Mouse (Mus musculus): Measurements from ENCODE around the gene Chkb. TPM values are rescaled to one million over a fixed set of nuclear protein-coding genes. Genes with fewer than 3 reads are reported as not detected.
A peak's percentile ranks its signal among the peaks of the same experiment; 100 is the strongest.

The Chkb gene
- polyA plus RNA-seq, 1 experiment from 2014 or later: 67.0 TPM

DNA sequence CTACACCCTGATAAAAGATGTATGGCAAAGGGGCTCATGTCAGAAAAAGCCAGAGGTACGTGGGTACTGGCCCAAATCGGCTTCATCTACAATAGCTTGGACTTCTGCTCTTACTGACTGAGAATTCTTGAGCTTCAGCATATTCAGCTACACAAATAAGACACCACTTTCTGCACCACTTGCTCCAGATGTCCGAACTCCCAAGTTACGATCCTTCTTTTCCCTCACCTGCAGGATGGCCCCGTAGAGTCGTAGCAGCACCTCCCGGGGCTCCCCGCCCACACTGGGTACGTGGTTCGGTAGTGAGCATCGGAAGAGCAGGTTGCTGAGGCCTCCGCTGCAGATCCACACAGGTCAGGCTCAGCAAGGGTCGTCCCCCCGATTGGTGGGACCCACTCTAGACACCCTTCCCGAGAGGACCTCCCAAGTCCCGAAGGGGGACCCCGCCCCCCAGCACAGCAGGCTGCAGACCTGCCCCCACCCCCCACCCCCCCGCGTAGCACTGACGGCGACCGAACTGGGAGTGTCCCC, 822 bp downstream of the Chkb start:
- Histone ChIP-seq H3K36me3 (peaks cover 33% of the 10 kb centered on the region), H3K27ac (ENCODE audit: poor library complexity, severe bottlenecking) (peak overlapping the region; percentile 97), H3K4me3 (peak overlapping the region; percentile 74), H3K27me3 (replicated peaks) (no peaks in the 10 kb centered on the region), H3K9ac (peak overlapping the region; percentile 83), H3K4me2 (peak overlapping the region; percentile 91), H3K9me3 (replicated peaks) (no peaks in the 10 kb centered on the region), H3K4me1 (replicated peaks) (peaks cover 44% of the 10 kb centered on the region)
- WGBS: 6% methylated on average over 22 of the region's 22 CpGs
- ATAC-seq (ENCODE audit: insufficient number of reproducible peaks, low FRiP score): peak; percentile 34; the same call in 1 of the 2 replicates

DNA sequence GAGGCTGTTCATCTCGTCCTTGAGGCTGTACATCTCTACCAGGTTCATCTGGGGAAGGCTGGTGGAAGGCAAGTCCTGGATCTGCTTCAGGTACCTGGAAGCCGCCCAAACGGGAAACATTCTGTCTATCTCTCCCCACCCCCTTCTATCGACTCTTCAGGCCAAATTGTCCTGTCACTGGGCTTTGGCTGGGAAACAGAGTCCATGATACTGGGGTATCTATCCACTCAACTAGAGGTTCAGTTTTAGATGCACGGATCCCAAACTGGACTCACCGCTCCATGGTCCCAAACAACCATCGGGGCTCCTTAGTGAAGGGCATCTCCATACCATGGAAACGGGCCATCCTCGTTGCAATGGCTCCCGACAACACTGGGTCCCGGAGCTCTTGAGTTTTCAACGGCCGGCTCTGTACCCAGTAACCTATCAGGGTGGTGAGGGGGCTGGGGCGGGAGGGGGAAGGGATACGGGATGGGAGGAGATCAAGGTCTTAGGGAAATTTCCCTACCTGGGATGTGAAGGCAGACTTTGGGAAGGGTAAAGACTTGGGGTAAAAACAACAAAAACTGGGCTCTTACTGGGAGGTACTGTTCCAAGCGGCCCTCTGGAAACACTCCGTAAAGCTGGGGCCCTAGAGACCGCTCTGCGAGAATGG, 1.4 kb downstream of the Chkb start:
- ATAC-seq (ENCODE audit: insufficient number of reproducible peaks, low FRiP score): no peak
- H3K4me1 ChIP-seq (replicated peaks): peaks cover 50% of the 10 kb centered on the region
- no peak overlapping the region for H3K27ac ChIP-seq (ENCODE audit: poor library complexity, severe bottlenecking)

DNA sequence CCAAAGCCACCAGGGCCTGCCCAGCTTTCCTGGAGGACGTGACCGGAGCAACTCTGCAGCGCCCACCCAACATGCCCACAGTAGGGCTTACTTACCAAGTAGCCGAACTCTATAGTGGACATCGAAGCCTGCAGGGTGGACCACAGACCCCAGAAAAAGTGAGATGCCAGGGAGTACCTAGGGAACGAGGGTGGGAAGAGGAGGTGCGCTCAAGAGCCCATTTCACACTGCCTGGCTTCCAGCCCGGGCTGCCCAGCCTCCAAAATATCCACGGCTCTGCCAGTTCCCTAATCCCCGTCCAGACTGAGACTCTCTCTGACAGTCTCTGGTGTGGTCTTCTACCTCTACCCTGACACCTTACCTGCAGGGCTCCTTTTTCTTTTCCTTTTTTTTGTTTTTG, 3.0 kb downstream of the Chkb start:
- H3K36me3 ChIP-seq: peaks cover 55% of the 10 kb centered on the region
- WGBS: 87% methylated on average over 10 of the region's 10 CpGs
- ATAC-seq (ENCODE audit: insufficient number of reproducible peaks, low FRiP score): no peak

More for the DNA sequence above, 1.4 kb downstream of the Chkb start:
- H3K9me3 ChIP-seq (replicated peaks): no peaks in the 10 kb centered on the region
- H3K36me3 ChIP-seq: peaks cover 40% of the 10 kb centered on the region
- H3K9ac ChIP-seq: peak overlapping the region; percentile 83
- no peaks in the 10 kb centered on the region for H3K27me3 ChIP-seq (replicated peaks)
- peak overlapping the region; percentile 91 for H3K4me2 ChIP-seq
- peak overlapping the region; percentile 74 for H3K4me3 ChIP-seq
- 77% methylated on average over 19 of the region's 19 CpGs for WGBS

DNA sequence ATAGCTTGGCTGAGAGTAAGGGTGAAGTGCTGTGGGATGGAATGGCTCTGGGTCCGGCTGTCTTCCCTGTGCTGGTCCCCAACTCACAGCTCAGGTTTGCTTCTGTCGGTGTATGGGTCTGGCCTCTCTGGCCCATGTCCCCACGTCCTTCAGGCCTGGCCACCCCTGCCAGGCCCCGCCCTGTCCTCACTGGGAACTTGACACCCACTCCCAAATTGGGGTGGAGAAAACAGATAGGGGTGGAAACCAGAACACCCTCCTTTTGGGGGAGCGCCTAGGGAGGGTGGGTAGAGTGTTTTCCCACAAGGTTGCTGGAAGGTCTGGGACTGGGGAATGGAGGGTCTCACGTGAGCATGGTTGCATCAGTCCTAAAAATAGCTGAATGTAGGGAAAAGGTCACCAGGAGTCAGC, 4.0 kb downstream of the Chkb start, which contains the start of gene Cpt1b:
Gene Cpt1b, minus strand, starts transcription at position 153 of the 411 bp plus-strand sequence.
- peaks cover 62% of the 10 kb centered on the region for H3K36me3 ChIP-seq
- no peaks in the 10 kb centered on the region for H3K27me3 ChIP-seq (replicated peaks)
- peak within 1 kb of the TSS; percentile 53 for H3K4me3 ChIP-seq
- peak; percentile 52 for ATAC-seq (ENCODE audit: insufficient number of reproducible peaks, low FRiP score)
- peak within 1 kb of the TSS; percentile 74 for H3K4me2 ChIP-seq
- peak within 1 kb of the TSS; percentile 89 for H3K9ac ChIP-seq
- H3K27ac ChIP-seq (ENCODE audit: poor library complexity, severe bottlenecking): peak within 1 kb of the TSS; percentile 96
- WGBS: 24% methylated on average over 6 of the region's 6 CpGs
- H3K4me1 ChIP-seq (replicated peaks): peaks cover 45% of the 10 kb centered on the region
- H3K9me3 ChIP-seq (replicated peaks): no peaks in the 10 kb centered on the region

More for the DNA sequence above, 3.0 kb downstream of the Chkb start:
- Histone ChIP-seq H3K27ac (ENCODE audit: poor library complexity, severe bottlenecking) (peak overlapping the region; percentile 96), H3K27me3 (replicated peaks) (no peaks in the 10 kb centered on the region), H3K4me3 (no peak overlapping the region), H3K9me3 (replicated peaks) (no peaks in the 10 kb centered on the region), H3K4me1 (replicated peaks) (peaks cover 50% of the 10 kb centered on the region), H3K4me2 (peak overlapping the region; percentile 74; the same call in 1 of the 2 replicates), H3K9ac (peak overlapping the region; percentile 38)

DNA sequence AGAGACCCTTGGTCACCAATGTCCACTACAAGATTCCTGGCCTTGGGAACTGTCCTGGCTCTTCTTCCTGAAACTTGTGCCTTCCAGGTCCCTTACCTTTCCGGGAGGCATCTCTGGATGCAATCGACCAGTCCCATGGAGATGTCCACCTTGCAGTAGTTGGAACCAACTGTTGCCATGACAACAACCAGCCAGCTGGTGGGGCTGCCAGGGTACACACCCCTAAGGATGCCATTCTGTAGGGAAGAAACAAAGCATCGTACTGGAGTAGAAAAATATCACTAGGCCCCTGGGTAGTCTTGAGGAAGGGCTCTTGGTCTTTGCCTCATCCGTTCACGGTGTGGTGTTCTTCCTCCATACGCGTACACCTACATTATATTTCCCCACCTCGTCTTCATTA, 5.1 kb downstream of the Chkb start:
- H3K4me2 ChIP-seq: peak overlapping the region; percentile 74
- peak overlapping the region; percentile 96; the same call in 1 of the 2 replicates for H3K27ac ChIP-seq (ENCODE audit: poor library complexity, severe bottlenecking)
- no peaks in the 10 kb centered on the region for H3K27me3 ChIP-seq (replicated peaks)
- peak overlapping the region; percentile 89 for H3K9ac ChIP-seq
- 79% methylated on average over 8 of the region's 8 CpGs for whole genome bisulfite sequencing
- peaks cover 44% of the 10 kb centered on the region for H3K4me1 ChIP-seq (replicated peaks)
- H3K9me3 ChIP-seq (replicated peaks): no peaks in the 10 kb centered on the region
- H3K36me3 ChIP-seq: peaks cover 73% of the 10 kb centered on the region
- ATAC-seq (ENCODE audit: insufficient number of reproducible peaks, low FRiP score): no peak
- peak overlapping the region; percentile 53 for H3K4me3 ChIP-seq

DNA sequence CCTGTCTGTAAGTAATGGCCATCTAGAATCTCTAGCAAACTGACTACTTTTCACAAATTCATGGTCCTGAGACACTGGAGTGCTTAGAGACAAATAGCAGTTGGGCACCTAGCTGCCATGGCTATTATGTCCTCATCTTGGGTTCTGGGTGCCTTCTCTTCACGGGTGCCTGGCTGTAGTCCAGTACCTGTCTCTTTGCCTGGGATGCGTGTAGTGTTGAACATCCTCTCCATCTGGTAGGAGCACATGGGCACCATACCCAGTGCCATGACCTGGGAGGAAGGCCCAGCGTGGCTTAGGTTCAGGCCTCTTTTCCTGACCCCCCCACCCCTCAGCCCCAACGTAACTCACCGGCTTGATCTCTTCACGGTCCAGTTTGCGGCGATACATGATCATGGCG, 7.8 kb downstream of the Chkb start:
- Histone ChIP-seq H3K9me3 (replicated peaks) (no peaks in the 10 kb centered on the region), H3K4me1 (replicated peaks) (peaks cover 34% of the 10 kb centered on the region), H3K4me2 (no peak overlapping the region), H3K27me3 (replicated peaks) (no peaks in the 10 kb centered on the region), H3K36me3 (peaks cover 86% of the 10 kb centered on the region), H3K4me3 (no peak overlapping the region), H3K27ac (ENCODE audit: poor library complexity, severe bottlenecking) (no peak overlapping the region), H3K9ac (no peak overlapping the region)
- ATAC-seq (ENCODE audit: insufficient number of reproducible peaks, low FRiP score): no peak
- 89% methylated on average over 9 of the region's 9 CpGs for WGBS

DNA sequence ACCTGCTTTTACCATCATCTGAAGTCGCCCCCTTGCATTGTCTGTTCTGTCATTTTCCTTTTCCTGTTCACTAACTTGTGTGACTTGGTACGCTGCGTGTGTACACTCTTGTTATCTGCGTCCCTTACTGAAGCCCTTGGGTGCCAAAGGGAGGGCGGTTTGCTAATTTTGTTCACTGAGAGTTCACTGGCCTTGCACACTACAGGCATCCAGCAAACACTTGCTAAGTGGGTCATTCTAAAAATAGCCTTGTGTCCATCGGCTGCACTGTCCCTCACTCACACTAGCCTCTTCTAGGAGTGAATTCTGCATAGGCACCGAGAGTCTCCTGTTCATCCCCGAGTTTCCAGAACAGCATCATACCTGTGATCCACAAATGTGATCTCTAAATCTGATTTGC, 14.4 kb downstream of the Chkb start:
- WGBS: 46% methylated on average over 8 of the region's 8 CpGs
- peak overlapping the region; percentile 81 for H3K27ac ChIP-seq (ENCODE audit: poor library complexity, severe bottlenecking)
- peak overlapping the region; percentile 35 for H3K4me2 ChIP-seq
- H3K27me3 ChIP-seq (replicated peaks): no peaks in the 10 kb centered on the region
- H3K36me3 ChIP-seq: peaks cover 42% of the 10 kb centered on the region
- ATAC-seq (ENCODE audit: insufficient number of reproducible peaks, low FRiP score): no peak
- H3K4me3 ChIP-seq: no peak overlapping the region
- no peaks in the 10 kb centered on the region; the same call in 1 of the 2 replicates for H3K9me3 ChIP-seq (replicated peaks)
- H3K4me1 ChIP-seq (replicated peaks): peaks cover 19% of the 10 kb centered on the region
- H3K9ac ChIP-seq: no peak overlapping the region

DNA sequence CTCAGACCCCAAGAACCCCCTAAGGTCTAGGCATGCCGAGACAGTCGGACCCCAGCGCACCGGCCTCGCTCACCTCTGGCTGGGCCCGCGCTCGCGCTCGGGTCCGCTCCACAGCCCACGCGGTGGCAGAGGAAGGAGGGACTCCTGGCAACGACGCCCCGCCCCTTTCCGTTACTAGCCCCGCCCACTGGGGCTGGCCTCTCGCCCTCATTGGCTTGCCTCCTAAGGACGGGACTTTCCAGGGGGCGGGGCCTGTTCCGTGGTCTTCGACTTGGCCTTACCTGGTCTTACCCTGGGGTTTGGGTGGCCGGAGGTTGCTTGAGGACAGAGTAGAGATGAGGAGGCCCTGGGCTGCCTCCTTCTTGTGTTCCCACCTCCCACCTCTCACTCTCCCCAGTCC, 19.6 kb downstream of the Chkb start, which contains the start of gene Syce3:
Gene Syce3, minus strand, starts transcription at position 386 of the 400 bp plus-strand sequence.
- no peak within 1 kb of the TSS for H3K4me3 ChIP-seq
- no peak within 1 kb of the TSS for H3K9ac ChIP-seq
- no peak within 1 kb of the TSS for H3K27ac ChIP-seq (ENCODE audit: poor library complexity, severe bottlenecking)
- ATAC-seq (ENCODE audit: insufficient number of reproducible peaks, low FRiP score): 0 out of 2 replicates have a peak, but pooled peaks have one; percentile 24
- H3K4me1 ChIP-seq (replicated peaks): peaks cover 4% of the 10 kb centered on the region; the same call in 1 of the 2 replicates
- WGBS: 80% methylated on average over 24 of the region's 24 CpGs
- no peaks in the 10 kb centered on the region for H3K36me3 ChIP-seq
- H3K4me2 ChIP-seq: no peak within 1 kb of the TSS
- H3K9me3 ChIP-seq (replicated peaks): peaks cover 30% of the 10 kb centered on the region
- no peaks in the 10 kb centered on the region for H3K27me3 ChIP-seq (replicated peaks)

DNA sequence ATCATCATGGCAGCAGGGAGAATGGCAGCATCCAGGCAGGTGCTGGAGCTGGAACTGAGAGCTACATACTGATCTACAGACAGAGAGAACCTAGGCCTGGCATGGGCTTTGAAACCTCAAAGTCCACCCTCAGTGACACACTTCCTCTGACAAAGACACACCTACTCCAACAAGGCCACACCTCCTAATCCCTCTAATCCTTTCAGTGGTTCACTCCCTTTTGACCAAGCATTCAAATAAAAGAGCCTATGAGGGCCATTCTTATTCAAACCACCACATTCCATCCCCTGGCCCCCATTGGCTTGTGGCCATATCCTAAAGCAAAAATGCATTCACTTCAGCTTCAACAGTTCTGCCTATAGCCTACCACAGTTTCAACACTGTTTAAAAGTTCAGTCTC, 23.0 kb downstream of the Chkb start:
- Histone ChIP-seq H3K27me3 (replicated peaks) (no peaks in the 10 kb centered on the region), H3K4me2 (no peak overlapping the region), H3K9ac (no peak overlapping the region), H3K27ac (ENCODE audit: poor library complexity, severe bottlenecking) (no peak overlapping the region), H3K9me3 (replicated peaks) (peaks cover 32% of the 10 kb centered on the region), H3K4me3 (no peak overlapping the region), H3K36me3 (no peaks in the 10 kb centered on the region), H3K4me1 (replicated peaks) (no peaks in the 10 kb centered on the region)
- no peak for ATAC-seq (ENCODE audit: insufficient number of reproducible peaks, low FRiP score)

DNA sequence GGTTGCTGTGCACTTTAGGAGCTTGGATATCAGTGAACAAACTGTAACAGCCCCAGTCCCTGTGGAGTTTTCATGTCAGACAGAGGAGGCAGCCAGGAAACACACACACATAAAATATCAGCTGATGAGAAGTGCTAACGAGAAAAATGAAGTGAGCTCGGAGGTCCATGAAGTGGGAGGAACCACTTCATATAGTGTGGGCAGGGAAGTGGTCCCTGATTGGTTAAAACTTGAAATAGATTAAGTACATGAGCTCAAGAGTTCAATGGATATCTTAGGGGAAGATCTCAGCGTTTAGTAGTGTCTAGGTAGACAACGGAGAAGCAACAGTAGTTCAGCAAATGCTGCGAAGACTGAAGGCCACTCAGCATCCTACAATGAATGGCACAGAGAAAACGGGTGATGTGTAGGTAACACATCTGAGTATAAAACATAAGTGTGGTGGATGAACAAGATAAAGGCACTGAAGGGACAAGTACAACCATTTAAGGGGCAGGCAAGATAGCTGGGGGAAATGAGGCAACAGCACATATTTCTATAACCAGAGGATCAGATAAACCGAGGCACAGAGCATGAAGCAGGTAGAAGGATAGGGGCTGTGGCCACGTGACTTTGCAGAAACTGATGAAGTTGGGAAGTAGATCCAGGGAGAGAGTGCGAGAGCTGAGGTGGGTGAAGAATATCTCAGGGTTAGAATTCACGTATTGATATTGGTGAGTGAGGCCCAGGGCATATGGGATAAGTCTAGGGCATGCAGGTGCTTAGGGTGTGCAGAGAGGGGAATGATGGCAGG, 24.7 kb downstream of the Chkb start:
- WGBS: 76% methylated on average over 10 of the region's 10 CpGs
- no peak overlapping the region for H3K9ac ChIP-seq
- H3K4me2 ChIP-seq: no peak overlapping the region
- H3K4me3 ChIP-seq: no peak overlapping the region
- no peaks in the 10 kb centered on the region for H3K27me3 ChIP-seq (replicated peaks)
- no peaks in the 10 kb centered on the region for H3K4me1 ChIP-seq (replicated peaks)
- H3K36me3 ChIP-seq: no peaks in the 10 kb centered on the region
- no peak for ATAC-seq (ENCODE audit: insufficient number of reproducible peaks, low FRiP score)
- H3K27ac ChIP-seq (ENCODE audit: poor library complexity, severe bottlenecking): no peak overlapping the region
- peaks cover 31% of the 10 kb centered on the region for H3K9me3 ChIP-seq (replicated peaks)

DNA sequence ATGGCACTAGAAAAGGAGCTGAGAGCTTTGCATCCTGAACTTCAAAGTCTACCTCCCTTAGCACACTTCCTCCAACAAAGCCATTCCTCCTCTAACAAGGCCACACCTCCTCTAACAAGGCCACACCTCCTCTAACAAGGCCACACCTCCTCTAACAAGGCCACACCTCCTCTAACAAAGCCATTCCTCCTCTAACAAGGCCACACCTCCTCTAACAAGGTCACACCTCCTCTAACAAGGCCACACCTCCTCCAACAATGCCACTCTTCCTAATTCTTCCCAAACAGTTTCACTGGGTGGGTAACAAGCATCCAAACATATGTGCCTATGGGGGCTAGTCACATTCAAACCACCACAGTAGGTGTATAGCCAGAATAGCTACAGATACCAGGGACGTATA, 27.2 kb downstream of the Chkb start:
- no peak overlapping the region for H3K27ac ChIP-seq (ENCODE audit: poor library complexity, severe bottlenecking)
- no peaks in the 10 kb centered on the region for H3K36me3 ChIP-seq
- ATAC-seq (ENCODE audit: insufficient number of reproducible peaks, low FRiP score): no peak
- H3K9me3 ChIP-seq (replicated peaks): peaks cover 11% of the 10 kb centered on the region; the same call in 1 of the 2 replicates
- WGBS: 98% methylated on average over 1 of the region's 1 CpGs
- no peak overlapping the region for H3K9ac ChIP-seq
- no peaks in the 10 kb centered on the region for H3K27me3 ChIP-seq (replicated peaks)
- no peak overlapping the region for H3K4me2 ChIP-seq
- no peak overlapping the region for H3K4me3 ChIP-seq
- no peaks in the 10 kb centered on the region for H3K4me1 ChIP-seq (replicated peaks)
